In genomic region chr11:90136307-90136706, GRCm38 (mm10) we compare ENCODE assay signal across 29 mouse cellular contexts.
"Had no signal": no experiment of that assay in that cellular context is flagged by ENCODE, and none has a peak within 500 bp of the region (broad histone marks: within the 10 kb centered on the region; RNA-seq: fewer than 3 reads in every experiment).

No protein-coding gene starts in this region.

- H3K9me3 ChIP-seq: limb, embryonic 10.5 days; limb, embryonic 15.5 days; liver, embryonic 13.5 days; liver, embryonic 15.5 days; lung, embryonic 15.5 days; megakaryocyte, embryonic 14.5 days; midbrain, embryonic 12.5 days; midbrain, embryonic 15.5 days had no signal

- H3K4me3 ChIP-seq: left cerebral cortex, adult 2 months; limb, embryonic 10.5 days; limb, embryonic 12.5 days; limb, embryonic 13.5 days; limb, embryonic 15.5 days; liver, embryonic 12.5 days; liver, embryonic 13.5 days; liver, embryonic 15.5 days; lung, embryonic 15.5 days; megakaryocyte, embryonic 14.5 days; midbrain, embryonic 10.5 days; midbrain, embryonic 12.5 days; midbrain, embryonic 15.5 days; myocyte; neural tube, embryonic 12.5 days had no signal

- H3K27ac ChIP-seq: left cerebral cortex, adult 2 months; limb, embryonic 12.5 days; limb, embryonic 13.5 days; limb, embryonic 15.5 days; liver, embryonic 12.5 days; liver, embryonic 13.5 days; liver, embryonic 14.5 days; liver, embryonic 15.5 days; lung, embryonic 15.5 days; macrophage; midbrain, embryonic 10.5 days; midbrain, embryonic 12.5 days; midbrain, embryonic 15.5 days; neural tube, embryonic 12.5 days had no signal

- DNase-seq: left cerebral cortex, postnatal 4 days; liver; liver, embryonic 13.5 days; lung, adult 18-20 months; lung, adult 2 months; lung, embryonic 14.5 days; lung, postnatal 10 days; lung, postnatal 14 days; lung, postnatal 36 days; lung, postnatal 4 days; midbrain, embryonic 14.5 days had no signal

- H3K27me3 ChIP-seq: limb, embryonic 12.5 days; limb, embryonic 13.5 days; limb, embryonic 15.5 days; liver, embryonic 12.5 days; liver, embryonic 13.5 days; liver, embryonic 15.5 days; lung, embryonic 15.5 days; megakaryocyte, embryonic 14.5 days; midbrain, embryonic 12.5 days; midbrain, embryonic 15.5 days; neural tube, embryonic 12.5 days had no signal

- H3K36me3 ChIP-seq: limb, embryonic 10.5 days; limb, embryonic 12.5 days; limb, embryonic 13.5 days; limb, embryonic 15.5 days; liver, embryonic 12.5 days; liver, embryonic 13.5 days; liver, embryonic 15.5 days; lung, embryonic 15.5 days; midbrain, embryonic 10.5 days; midbrain, embryonic 12.5 days; midbrain, embryonic 15.5 days; neural tube, embryonic 12.5 days had no signal

- ATAC-seq: liver, embryonic 12.5 days; lung, postnatal 0 days; midbrain, embryonic 15.5 days; midbrain, embryonic 16.5 days had no signal

- H3K4me2 ChIP-seq: limb, embryonic 12.5 days; limb, embryonic 13.5 days; limb, embryonic 15.5 days; liver, embryonic 12.5 days; liver, embryonic 13.5 days; liver, embryonic 15.5 days; lung, embryonic 14.5 days; lung, embryonic 15.5 days; midbrain, embryonic 12.5 days; midbrain, embryonic 15.5 days; neural tube, embryonic 12.5 days had no signal

- H3K9ac ChIP-seq: limb, embryonic 12.5 days; limb, embryonic 13.5 days; limb, embryonic 15.5 days; liver, embryonic 12.5 days; liver, embryonic 13.5 days; liver, embryonic 14.5 days; liver, embryonic 15.5 days; lung, embryonic 14.5 days; lung, embryonic 15.5 days; midbrain, embryonic 12.5 days; midbrain, embryonic 15.5 days; neural tube, embryonic 12.5 days had no signal

- H3K4me1 ChIP-seq: limb, embryonic 12.5 days; limb, embryonic 13.5 days; limb, embryonic 15.5 days; liver, embryonic 12.5 days; liver, embryonic 13.5 days; liver, embryonic 15.5 days; lung, embryonic 15.5 days; megakaryocyte, embryonic 14.5 days; midbrain, embryonic 12.5 days; midbrain, embryonic 15.5 days; neural tube, embryonic 12.5 days had no signal
